Mouse (Mus musculus): ENCODE data around the gene Nek6. TPM values are rescaled to one million over a fixed set of nuclear protein-coding genes. Genes with fewer than 3 reads are reported as not detected.
A peak's percentile ranks its signal among the peaks of the same experiment; 100 is the strongest.

Gene Nek6
- total and polyA plus RNA-seq, 3 experiments, result 3.7 to 5.4 TPM; not detected in 1

GRCm38 (mm10) chr2:38471745-38472144, 39.7 kb upstream of the Nek6 start:
- Histone ChIP-seq H3K36me3 (ENCODE audit: control insufficient read depth in 1 of 2, insufficient read depth in 2 of 2, low read length in 2 of 2) (peaks cover 0 to 10% of the 10 kb centered on the region in 2 experiments; a peak in 2 of 4 replicates), H3K9me3 (replicated peaks; ENCODE audit: insufficient read depth, low read length) (no peaks in the 10 kb centered on the region), H3K27ac (ENCODE audit: control insufficient read depth, low read depth, low read length) (no peak overlapping the region), H3K79me2 (ENCODE audit: control insufficient read depth, insufficient read depth, low read length, poor library complexity) (no peaks in the 10 kb centered on the region), H3K27me3 (ENCODE audit: control insufficient read depth in 1 of 2, insufficient read depth in 2 of 2, low read length in 2 of 2) (no peaks in the 10 kb centered on the region), H3K9ac (ENCODE audit: control insufficient read depth, low read depth, low read length, poor library complexity, severe bottlenecking) (no peak overlapping the region), H3K4me1 (ENCODE audit: control insufficient read depth in 1 of 2, insufficient read depth in 2 of 2, low read length in 2 of 2) (peaks cover 0 to 15% of the 10 kb centered on the region in 2 experiments; a peak in 3 of 4 replicates), H3K4me3 (ENCODE audit: control insufficient read depth in 1 of 2, insufficient read depth in 1 of 2, low read depth in 2 of 2, low read length in 2 of 2) (no peak overlapping the region)
- TF ChIP-seq EP300 (IDR thresholded peaks at IDR 0.05; ENCODE audit: low read depth in 1 of 2, low read length in 2 of 2) (peak; percentile 39 to 42; a peak in 3 of 4 replicates), RCOR1 (IDR thresholded peaks at IDR 0.05; ENCODE audit: low read depth, low read length) (peak; percentile 35), TCF12 (IDR thresholded peaks at IDR 0.05; ENCODE audit: low read depth, low read length) (0 out of 2 replicates have a peak, but pooled peaks have one; percentile 7), GATA1 (IDR thresholded peaks at IDR 0.05; ENCODE audit: low read depth, low read length) (peak; percentile 84), ETS1 (IDR thresholded peaks at IDR 0.05; ENCODE audit: low read depth, low read length) (peak; percentile 31; the same call in 1 of the 2 replicates), RAD21 (IDR thresholded peaks at IDR 0.05; ENCODE audit: low read depth, low read length) (no peak)
- peak; percentile 78 for DNase-seq (ENCODE audit: low read depth, low spot score)

GRCm38 (mm10) chr2:38472829-38473228, 38.6 kb upstream of the Nek6 start:
- H3K4me1 ChIP-seq (ENCODE audit: control insufficient read depth in 1 of 2, insufficient read depth in 2 of 2, low read length in 2 of 2), result peaks cover 0 to 15% of the 10 kb centered on the region in 2 experiments; a peak in 3 of 4 replicates
- DNase-seq (ENCODE audit: low read depth, low spot score), result no peak
- H3K79me2 ChIP-seq (ENCODE audit: control insufficient read depth, insufficient read depth, low read length, poor library complexity), result no peaks in the 10 kb centered on the region
- no peaks in the 10 kb centered on the region for H3K9me3 ChIP-seq (replicated peaks; ENCODE audit: insufficient read depth, low read length)
- no peaks in the 10 kb centered on the region for H3K27me3 ChIP-seq (ENCODE audit: control insufficient read depth in 1 of 2, insufficient read depth in 2 of 2, low read length in 2 of 2)
- H3K9ac ChIP-seq (ENCODE audit: control insufficient read depth, low read depth, low read length, poor library complexity, severe bottlenecking), result no peak overlapping the region
- H3K27ac ChIP-seq (ENCODE audit: control insufficient read depth, low read depth, low read length), result no peak overlapping the region
- peaks cover 0 to 10% of the 10 kb centered on the region in 2 experiments; a peak in 2 of 4 replicates for H3K36me3 ChIP-seq (ENCODE audit: control insufficient read depth in 1 of 2, insufficient read depth in 2 of 2, low read length in 2 of 2)
- TF ChIP-seq KAT2A (conservative IDR thresholded peaks at IDR 0.05; ENCODE audit: low read depth, low read length), result no peak
- no peak for TF ChIP-seq JUND (IDR thresholded peaks at IDR 0.05; ENCODE audit: low read depth, low read length)
- no peak for TF ChIP-seq ZKSCAN1 (IDR thresholded peaks at IDR 0.05; ENCODE audit: low read depth, low read length)
- TF ChIP-seq CHD2 (IDR thresholded peaks at IDR 0.05; ENCODE audit: low read length), result no peak
- TF ChIP-seq ZMIZ1 (IDR thresholded peaks at IDR 0.05; ENCODE audit: low read depth, low read length), result no peak
- TF ChIP-seq E2F4 (IDR thresholded peaks at IDR 0.05; ENCODE audit: borderline replicate concordance, low read depth, low read length), result no peak
- no peak for TF ChIP-seq MYC (IDR thresholded peaks at IDR 0.05; ENCODE audit: low read depth, low read length)
- TF ChIP-seq TCF12 (IDR thresholded peaks at IDR 0.05; ENCODE audit: low read depth, low read length), result no peak
- TF ChIP-seq ELF1 (IDR thresholded peaks at IDR 0.05; ENCODE audit: low read depth, low read length), result no peak
- TF ChIP-seq CTCF (IDR thresholded peaks at IDR 0.05 in 2 of 3, conservative IDR thresholded peaks at IDR 0.05 in 1 of 3; ENCODE audit: control insufficient read depth in 1 of 3, insufficient read depth in 1 of 3, low read depth in 2 of 3, low read length in 3 of 3, poor library complexity in 1 of 3, severe bottlenecking in 1 of 3), result no peak
- no peak for TF ChIP-seq POLR2AphosphoS5 (IDR thresholded peaks at IDR 0.05; ENCODE audit: borderline replicate concordance, low read depth, low read length)
- no peak for TF ChIP-seq ZNF384 (IDR thresholded peaks at IDR 0.05; ENCODE audit: low read depth, low read length)
- no peak for TF ChIP-seq MAFK (IDR thresholded peaks at IDR 0.05; ENCODE audit: borderline replicate concordance, low read depth, low read length)
- TF ChIP-seq USF1 (IDR thresholded peaks at IDR 0.05; ENCODE audit: low read depth, low read length), result no peak
- TF ChIP-seq ETS1 (IDR thresholded peaks at IDR 0.05; ENCODE audit: low read depth, low read length), result no peak
- no peak for TF ChIP-seq MAX (IDR thresholded peaks at IDR 0.05; ENCODE audit: low read length)
- no peak for TF ChIP-seq BHLHE40 (IDR thresholded peaks at IDR 0.05; ENCODE audit: borderline replicate concordance, low read depth, low read length)
- H3K4me3 ChIP-seq (ENCODE audit: control insufficient read depth in 1 of 2, insufficient read depth in 1 of 2, low read depth in 2 of 2, low read length in 2 of 2), result no peak overlapping the region

Data from MEL (cell line).